Mouse (Mus musculus) layer of hippocampus, adult 18-20 months (tissue): ENCODE measurements around the gene Traf7. TPM values are rescaled to one million over a fixed set of nuclear protein-coding genes. Genes with fewer than 3 reads are reported as not detected.

Source experiments
- DNase-seq, 2 experiments: peaks; one replicate each; pipeline ENCODE4 v3.0.0; 2022; ENCODE audit warnings: low spot score in 2 of 2
- total RNA-seq, 2 experiments: library from RNA; stranded (reverse); gene quantifications; 2 replicates each; pipeline ENCODE4 v1.2.3; 2021

Traf7 gene
- total RNA-seq, 2 experiments from 2014 or later, result 79.3 to 84.6 TPM

DNA sequence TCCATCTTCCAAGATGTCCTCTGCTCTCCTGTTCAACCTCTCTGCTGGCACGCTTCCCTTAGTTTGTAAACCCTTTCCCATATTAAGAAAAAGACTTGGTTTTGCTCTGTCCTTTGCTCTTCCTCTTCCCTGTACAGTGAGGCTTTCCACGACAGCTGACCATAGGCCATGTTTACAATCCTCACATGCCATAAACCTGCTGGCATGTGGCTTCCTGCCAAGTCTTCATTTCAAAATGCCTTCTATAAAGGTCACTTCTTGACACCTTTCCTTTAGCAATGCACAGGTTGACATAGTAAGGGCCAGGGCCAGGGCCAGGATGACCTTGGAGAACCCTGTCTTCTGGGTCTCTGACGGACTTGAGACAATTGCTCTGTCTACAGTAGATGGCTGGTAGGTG is 18.5 kb upstream of the Traf7 start:
- DNase-seq, result no peak

DNA sequence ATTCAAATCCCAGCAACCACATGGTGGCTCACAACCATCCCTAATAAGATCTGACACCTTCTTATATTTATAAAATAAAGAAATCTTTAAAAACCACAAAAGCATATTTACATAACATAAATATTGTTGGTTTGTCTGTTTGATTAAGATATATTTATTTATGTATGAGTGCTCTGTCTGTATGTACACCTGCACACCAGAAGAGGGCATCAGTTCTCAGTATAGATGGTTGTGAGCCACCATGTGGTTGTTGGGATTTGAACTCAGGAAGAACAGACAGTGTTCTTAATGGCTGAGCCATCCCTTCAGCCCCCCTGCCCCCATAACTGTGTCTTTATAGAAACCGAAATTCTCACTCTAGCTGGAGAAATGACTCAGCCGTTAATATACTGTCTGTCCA is 17.5 kb upstream of the Traf7 start:
- no peak for DNase-seq

DNA sequence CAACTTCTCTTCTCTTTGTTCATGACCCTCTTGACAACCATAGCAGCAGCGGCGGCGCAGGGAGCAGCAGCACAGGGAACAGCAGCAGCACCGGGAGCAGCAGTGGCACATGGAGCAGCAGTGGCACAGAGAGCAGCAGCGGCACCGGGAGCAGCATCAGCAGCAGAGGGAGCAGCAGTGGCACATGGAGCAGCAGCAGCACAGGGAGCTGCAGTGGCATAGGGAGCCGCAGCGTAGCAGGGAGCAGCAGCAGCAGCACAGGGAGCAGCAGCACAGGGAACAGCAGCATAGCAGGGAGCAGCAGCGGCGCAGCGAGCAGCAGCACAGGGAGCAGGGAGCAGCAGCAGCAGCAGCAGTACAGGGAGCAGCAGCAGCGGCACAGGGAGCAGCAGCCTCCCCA is 16.9 kb upstream of the Traf7 start:
- DNase-seq, result no peak

DNA sequence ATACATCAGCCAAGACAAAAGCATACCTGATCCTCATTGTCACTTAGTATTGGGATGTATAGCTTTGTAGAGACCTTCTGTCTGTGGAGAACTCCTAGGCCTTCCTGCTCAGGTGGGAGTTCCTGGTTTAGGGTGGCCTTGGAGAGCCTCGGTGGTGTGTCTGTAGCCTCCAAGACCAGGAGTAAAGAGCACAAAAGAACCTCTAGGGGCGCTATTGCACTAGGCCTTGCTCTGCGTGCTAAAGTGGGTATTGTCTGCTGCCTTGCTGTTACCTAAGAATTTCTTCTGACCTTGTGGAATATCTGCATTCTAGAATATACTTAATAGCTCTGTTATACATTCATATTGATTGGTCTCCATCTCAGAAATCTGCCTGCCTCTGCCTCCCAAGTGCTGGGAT is 12.6 kb upstream of the Traf7 start:
- peak in 1 of 2 experiments; percentile 49 for DNase-seq

DNA sequence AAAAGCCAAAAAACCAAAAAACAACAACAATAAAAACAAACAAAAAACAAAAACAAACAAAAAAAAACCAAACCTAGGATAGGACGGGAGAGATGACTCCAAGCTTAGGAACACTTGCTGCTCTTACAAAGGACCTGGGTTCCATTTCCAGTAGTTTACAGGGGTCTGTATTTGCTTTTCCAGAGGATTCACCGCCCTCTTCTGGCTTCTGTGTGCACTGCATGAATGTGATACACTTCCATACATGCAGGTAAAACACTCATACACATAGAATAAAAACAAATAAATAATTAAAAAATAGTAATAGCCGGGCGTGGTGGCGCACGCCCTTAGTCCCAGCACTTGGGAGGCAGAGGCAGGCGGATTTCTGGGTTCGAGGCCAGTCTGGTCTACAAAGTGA is 11.2 kb upstream of the Traf7 start:
- DNase-seq, result peak in 1 of 2 experiments; percentile 63

DNA sequence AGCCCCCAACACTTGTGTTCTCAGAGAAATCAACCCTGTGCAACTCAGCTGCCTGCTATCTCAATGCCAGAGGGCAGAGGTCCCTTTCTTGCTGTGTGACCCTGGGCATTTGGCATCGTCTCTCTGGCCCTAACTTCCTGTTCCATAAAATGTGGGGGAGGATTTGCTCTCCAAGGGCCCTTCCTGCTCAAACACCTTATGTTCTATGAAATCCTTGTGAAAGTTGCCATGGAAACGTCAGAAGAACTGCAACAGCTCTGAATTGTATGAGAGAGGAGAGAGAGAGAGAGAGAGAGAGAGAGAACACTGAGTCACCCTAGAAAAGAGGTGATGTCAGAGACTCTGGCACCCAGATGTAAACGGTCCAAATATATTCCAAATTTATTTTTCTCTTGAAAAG is 9.8 kb upstream of the Traf7 start:
- DNase-seq, result peak in 1 of 2 experiments; percentile 57

DNA sequence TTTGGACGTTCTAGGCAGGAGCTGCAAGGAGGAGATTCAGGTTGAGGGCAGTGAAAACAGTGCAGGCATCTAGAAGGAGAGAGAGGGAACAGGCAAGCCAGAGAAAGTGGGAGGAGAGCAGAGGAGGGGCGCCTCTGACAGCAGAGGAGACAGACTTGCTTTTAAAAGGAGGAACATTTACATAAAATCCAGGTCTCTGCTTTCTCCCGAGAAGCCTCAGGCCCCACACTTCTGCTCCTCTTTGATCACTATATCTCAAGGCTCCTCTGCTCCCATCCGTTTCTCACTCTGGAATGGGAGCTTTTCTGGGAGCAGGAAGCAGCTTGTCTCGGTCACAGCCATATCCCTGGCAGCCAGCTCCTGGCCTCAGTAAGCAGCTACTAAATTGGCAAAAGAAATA is 7.6 kb upstream of the Traf7 start:
- DNase-seq, result peak in 1 of 2 experiments; percentile 46

DNA sequence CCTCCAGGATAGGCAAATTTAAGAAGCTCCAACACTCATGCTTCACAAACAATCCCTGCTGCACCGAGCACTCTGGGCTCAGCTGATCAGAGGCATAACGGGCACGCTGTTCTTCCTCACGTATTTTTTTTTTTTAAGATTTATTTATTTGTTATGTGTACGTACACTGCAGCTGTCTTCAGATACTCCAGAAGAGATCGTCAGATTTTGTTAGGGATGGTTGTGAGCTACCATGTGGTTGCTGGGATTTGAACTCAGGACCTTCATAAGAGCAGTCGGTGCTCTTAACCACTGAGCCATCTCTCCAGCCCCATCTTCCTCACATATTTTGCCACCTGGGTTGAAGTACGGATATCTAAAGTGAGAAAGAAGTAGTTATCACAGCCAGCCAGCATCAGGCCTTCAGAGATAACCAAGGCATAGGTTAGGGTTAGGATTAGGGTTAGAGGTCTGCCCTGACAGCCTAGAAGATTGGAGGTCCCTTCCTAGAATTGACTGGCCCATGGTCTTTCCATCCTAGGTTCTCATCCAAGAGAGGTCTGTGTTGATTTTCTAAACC is 6.5 kb upstream of the Traf7 start, which contains the start of gene Rab26:
Gene Rab26, minus strand, starts transcription at position 51 of the 559 bp plus-strand sequence.
- DNase-seq, result no peak

DNA sequence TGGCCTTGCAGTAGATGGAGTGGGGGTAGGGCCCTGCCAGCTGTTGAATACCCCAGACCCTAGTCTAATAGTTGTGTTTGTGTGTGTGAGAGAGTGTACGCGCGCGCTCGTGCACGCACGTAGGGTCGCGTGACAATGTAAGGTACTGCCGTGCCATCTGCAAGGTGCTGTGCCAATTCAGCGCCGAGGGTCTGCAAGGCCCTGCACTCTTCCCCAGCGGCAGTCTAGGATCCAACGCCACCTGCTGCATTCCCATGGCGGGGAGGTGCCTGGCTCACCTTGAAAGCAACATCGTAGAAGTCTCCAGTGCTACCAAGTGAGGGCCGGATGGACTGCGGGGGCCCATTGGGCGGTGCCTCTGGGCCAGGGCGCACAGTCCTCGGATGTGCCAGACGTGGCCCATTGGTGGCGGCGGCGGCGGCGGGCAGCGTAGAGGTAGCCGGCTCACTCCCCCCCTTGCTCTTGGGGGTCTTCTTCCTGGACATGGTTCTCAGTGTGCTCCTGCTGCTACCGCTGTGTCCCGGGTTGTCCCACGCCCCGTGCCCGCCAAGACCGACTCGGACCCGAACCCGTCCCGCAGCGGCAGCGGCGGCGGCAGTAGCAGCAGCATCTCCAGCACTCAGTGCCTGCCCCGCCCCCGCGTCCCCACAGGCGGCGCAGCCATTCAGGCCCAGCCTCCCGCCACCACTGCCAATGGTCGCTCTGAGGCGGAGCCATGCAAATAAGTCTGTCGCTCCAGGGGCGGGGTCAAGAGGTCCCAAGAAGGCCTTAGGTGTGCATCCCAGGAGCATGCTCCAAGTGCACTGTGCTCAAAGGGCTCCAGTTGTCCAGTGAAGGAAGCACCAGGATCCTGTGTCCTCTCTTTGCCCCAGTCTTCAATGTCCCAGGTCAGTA is 5.6 kb upstream of the Traf7 start:
- DNase-seq, result peak; percentile 87 to 95

DNA sequence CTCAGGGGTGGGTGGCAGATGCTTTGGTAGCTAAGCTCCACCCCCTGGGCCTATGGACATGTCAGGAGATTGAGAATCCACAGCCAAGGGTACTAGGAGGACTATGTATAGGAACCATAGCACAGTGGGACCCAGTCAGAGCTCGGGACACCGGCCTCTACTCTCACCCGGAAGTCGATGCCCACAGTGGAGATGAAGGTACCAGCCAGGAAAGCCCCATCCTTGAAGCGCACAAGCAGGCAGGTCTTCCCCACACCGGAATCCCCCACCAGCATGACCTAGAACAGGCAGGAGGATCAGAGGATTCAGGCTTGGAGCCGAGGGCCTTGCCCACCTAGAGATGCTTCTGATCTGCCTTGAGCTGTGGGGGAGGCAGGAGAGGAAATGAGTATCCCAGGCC is 4.3 kb upstream of the Traf7 start:
- no peak for DNase-seq

DNA sequence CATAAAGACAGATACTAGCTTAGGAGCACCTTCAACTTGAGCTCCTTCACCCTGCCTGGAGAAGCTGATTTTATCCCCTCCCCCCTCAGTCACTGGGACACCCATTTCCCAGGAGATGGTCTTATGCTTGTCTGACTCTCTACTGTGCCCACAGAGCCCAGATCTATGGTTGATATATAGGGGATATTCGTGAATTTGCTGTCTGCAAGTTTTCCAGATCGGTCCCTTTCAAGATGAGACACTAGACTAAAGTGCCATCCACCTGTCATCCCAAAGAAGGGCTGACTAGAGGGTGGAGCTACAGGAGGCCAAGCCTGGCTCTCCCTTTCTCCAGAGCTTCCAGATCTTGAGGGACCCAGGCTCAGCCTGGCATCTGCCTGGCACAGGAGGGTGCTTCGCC is 3.3 kb upstream of the Traf7 start:
- no peak for DNase-seq

DNA sequence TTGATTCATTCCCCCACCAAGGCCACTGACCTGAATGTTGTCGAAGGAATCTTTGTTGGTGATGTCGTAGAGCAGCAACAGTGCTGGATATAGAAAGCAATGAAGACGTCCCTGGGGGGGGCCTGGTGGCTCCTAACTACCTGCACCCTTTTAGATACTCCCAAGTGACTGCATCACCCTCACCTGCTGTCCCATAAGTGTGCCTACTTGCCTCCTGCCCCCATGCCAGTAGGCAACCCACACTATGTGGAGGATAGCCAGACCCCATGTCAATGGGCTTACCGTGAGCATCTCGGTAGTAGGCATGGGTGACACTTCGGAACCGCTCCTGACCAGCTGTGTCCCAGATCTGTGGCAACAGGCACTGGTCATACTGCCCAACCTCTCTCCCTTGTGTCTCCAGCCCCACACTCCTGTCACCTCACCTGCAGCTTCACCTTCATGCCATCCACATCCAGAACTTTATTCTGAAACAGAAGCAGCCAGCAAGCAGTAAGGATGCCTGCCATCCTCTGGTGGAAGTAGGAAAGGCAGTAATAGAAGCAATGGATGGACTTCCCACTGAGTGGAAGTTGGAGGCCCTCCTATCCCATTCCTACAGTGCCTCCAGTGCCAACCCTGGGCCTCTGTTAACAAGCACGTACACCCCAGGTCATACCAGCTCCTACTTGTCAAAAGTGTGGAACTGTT is 2.8 kb upstream of the Traf7 start:
- DNase-seq, result no peak

DNA sequence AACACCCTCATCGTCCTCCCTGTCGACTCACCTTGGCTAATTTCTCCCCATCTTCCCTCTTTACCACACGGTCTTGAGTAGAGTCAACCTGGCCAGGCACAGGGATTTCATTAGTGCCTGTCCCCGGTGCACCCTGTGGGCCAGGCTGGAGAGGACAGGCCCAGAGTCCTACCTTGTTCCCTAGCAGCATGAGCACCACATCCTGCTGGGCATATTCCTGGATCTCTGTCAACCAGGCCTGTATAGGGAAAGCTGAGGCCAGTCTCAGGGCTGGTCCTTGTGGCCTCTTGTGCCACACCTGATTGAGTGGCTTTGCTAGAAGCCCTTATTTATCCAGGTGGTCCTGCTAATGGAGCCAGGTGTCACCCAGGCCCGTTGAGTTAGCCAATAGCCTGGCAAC is 2.1 kb upstream of the Traf7 start:
- DNase-seq, result no peak

DNA sequence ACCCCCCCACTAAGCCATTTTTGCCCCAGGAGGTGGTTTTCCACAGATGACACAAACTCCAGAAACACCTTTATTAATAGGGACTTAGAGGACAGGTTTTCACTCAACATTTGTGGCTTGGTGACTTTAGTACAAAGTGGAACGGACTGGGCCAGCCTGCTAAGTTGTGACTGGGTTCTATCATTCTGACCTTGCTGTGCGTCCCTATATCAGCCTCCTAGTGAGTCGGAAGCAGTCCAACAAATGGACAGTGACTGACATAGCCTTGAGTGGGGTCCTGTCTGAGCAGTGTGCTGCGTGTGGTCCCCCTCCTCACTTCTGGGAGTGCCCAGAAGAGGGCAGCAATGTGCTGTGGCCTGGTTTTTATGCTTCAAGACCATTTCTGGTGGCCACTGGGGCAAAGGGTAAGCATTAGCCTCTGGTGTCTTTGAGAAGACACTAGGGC is 1.3 kb upstream of the Traf7 start:
- DNase-seq, result no peak

DNA sequence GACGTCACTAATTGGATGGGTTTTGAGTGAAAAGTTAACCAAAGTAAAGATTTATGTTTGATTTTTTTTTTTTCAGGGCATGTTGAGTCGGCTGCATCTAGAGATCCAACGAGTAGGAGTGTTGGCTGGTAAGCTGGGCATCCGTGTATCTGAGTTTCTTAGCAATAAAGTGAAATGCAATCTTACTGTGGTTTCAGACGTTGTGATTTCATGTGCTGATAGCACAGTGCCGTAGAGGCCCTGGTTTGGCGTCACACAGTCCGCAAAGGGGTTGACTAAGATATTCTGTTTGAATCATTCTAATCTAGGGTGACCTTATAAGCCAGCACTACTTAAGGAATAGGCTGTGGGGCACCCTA is 801 bp upstream of the Traf7 start:
- DNase-seq, result no peak

DNA sequence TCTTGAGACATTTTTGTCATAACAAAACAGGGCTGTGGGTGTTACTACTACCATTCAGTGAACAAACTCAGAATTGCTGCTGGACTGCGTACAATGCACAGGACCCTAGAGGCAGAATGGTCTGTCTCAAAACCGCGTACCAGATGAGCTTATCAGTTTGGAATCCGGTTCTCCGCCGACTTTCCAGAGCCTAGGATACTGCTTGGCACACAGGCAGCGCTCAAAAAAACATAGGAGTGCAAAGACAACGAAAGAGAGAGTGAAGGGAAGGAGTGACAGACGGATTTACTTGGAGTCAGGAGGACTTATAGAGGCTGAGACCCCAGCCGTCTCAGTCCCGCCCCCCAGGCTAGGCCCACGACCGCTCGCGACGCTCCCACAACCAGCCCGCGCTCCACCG is 423 bp downstream of the Traf7 start:
- no peak for DNase-seq

DNA sequence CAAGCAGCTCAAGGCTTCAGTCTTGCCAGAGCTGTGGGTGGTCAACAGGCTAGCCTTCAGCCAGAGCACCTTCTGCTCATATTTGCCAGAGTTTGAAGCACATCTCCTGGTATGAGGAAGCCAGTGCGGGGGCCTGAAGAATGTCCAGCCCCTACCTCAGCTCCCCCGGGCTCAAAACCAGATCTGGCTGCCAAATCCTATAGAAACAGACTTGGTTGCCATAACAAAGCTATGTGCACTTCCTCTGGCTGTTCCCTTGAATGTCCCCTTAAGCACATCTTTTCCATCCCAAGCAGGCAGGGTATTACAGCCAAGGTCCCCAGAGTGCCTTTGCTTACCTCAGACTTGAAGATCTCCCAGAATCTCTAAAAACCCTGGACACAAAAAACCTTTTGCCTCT is 3.0 kb downstream of the Traf7 start:
- peak in 1 of 2 experiments; percentile 4 for DNase-seq

DNA sequence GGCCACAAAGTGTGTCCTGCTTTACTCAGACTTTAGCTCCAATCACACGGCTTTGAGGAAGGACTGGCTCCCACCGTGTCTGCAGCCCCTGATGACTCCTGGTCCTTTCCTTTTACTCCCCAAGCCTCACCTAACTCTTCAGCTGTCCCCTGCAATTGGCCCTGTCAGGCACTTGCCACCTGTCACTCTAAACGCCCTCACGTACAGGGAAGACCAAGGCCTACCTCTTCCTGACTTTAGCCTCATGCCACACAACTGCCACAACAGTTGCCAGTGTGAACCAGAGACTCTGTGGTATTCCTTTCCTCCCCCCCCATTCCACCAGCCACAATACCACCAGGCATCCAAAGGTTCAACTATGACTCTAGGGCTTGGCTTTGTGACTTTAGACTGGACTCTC is 7.3 kb downstream of the Traf7 start:
- DNase-seq, result no peak

DNA sequence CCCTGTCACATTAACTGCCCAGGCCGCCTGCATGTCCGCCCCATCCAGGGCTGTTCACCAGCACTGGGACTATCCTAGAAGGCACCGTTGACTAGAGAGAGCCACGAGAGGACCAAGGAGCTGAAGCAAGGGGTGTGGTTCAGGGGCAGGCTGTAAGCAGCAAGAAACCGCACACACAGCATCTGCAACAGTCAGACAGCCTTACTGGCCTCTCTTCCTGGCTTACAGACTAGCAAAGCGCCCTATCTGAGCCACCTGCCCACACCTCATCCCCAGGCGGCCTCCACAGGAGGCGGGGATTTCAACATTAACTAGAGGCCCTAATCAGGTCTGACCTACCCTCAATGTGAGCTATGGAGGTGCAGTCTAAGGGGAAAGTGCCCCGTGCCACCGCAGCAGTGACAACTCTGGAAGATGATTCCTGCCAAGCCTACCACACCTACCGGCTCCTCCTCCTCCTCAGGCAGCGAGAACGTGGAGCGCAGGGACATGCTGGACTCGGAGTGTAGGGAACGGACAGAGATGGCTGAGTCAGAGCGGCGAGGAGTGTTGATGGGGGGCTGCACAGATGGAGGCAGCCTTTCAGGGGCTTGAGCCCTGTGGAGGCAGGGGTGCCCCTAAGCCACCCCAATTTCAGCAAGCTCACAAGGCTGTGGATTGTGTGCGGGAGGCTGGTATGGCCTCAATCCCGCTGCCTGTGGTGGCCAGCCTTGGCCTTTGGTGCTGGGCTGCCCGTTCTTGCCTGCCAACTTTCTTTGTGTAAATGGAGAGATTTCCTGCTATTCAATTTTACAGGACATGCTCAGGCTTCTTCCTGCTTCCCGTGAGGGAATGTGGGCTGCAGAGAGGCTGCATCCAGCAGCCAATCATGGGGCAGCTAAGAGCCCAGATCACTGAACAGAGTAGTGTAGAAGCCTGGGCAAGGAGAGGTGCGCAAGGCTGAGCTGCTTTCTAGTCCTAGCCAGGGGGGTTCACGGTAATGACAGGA is 13.2 kb downstream of the Traf7 start:
- no peak for DNase-seq

DNA sequence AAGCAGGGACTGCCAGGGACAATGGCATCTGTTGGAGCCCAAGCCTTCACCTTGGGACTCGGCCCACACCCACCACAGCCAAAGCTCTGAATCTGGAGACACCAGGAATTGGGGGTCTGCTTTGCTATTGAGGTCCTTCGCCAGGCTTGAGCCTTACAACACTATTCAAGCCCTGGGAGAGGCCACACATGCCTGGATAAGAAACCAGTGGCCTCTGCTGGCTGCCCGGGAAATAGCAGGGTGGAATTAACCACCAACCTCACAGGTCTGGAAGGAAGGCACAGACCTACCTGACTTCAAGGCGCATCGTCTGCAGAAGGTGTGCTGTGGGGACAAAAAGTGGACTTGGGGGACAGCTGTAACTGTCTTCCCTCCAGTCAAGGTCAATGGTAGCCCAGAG is 14.1 kb downstream of the Traf7 start:
- DNase-seq, result peak; percentile 65 to 85
